Comparison of ENCODE assay signal across 9 mouse cellular contexts in the genomic region with DNA sequence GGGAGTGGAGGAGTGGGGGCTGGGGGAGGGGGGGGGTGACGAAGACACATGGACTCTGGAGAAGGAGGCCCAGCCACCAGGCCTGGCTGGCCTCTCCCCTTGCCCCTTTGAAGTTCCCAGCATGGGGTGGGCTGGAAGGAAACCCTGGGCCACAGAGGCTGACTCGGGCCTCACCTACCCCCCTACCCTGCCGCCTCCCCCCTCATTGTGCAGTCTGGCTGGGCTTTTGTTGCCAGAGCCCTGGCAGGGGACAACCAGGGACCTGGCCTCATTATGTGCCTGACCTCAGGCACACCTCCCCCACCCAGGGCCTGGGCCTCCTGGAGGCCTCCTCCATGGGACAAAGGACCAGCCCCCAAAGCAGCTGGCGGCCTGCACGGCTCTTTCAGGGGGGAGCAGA.
DNase-seq lines count a peak whose midpoint lies in the region; ATAC-seq and TF ChIP-seq lines count a peak whose summit lies in the region.
"Had no signal": no experiment of that assay in that cellular context is flagged by ENCODE, and none has a peak within 500 bp of the region (broad histone marks: within the 10 kb centered on the region; RNA-seq: fewer than 3 reads in every experiment).

No protein-coding gene starts in this region.

- peak overlapping the region; percentile 32; the same call in 1 of the 2 replicates for H3K9ac ChIP-seq in lung, embryonic 14.5 days
- peak overlapping the region; percentile 44 for H3K9ac ChIP-seq in forebrain, embryonic 11.5 days (ENCODE audit: low read length)
- no peak overlapping the region for H3K9ac ChIP-seq in limb, embryonic 14.5 days (ENCODE audit: low read depth, low read length, severe bottlenecking)
- H3K9ac ChIP-seq in stomach, embryonic 16.5 days (ENCODE audit: low read length) = peak overlapping the region; percentile 34; the same call in 1 of the 2 replicates

- no peaks in the 10 kb centered on the region for H3K9me3 ChIP-seq in lung, embryonic 14.5 days (ENCODE audit: low read depth, low read length)
- H3K9me3 ChIP-seq in forebrain, embryonic 11.5 days (ENCODE audit: control insufficient read depth, low read length) = no peaks in the 10 kb centered on the region
- no peaks in the 10 kb centered on the region for H3K9me3 ChIP-seq in limb, embryonic 14.5 days (ENCODE audit: control insufficient read depth, low read length)
- H3K9me3 ChIP-seq in stomach, embryonic 16.5 days (replicated peaks; ENCODE audit: control insufficient read depth, low read length) = no peaks in the 10 kb centered on the region

- peak; percentile 23; the same call in 1 of the 2 replicates for ATAC-seq in lung, embryonic 14.5 days (ENCODE audit: insufficient read depth)
- peak; percentile 81 for ATAC-seq in forebrain, embryonic 11.5 days (replicated peaks; ENCODE audit: low FRiP score)
- ATAC-seq in limb, embryonic 14.5 days (ENCODE audit: low FRiP score, low read depth) = peak; percentile 16; the same call in 1 of the 2 replicates
- ATAC-seq in stomach, embryonic 16.5 days (ENCODE audit: insufficient read depth, low FRiP score) = peak; percentile 38; the same call in 1 of the 2 replicates

- no peaks in the 10 kb centered on the region for H3K36me3 ChIP-seq in lung, embryonic 14.5 days (ENCODE audit: insufficient read depth)
- H3K36me3 ChIP-seq in forebrain, embryonic 11.5 days (ENCODE audit: control insufficient read depth, insufficient read depth, low read length) = no peaks in the 10 kb centered on the region
- H3K36me3 ChIP-seq in limb, embryonic 14.5 days (ENCODE audit: control insufficient read depth, insufficient read depth, low read length) = no peaks in the 10 kb centered on the region
- H3K36me3 ChIP-seq in stomach, embryonic 16.5 days (ENCODE audit: control insufficient read depth, insufficient read depth, low read length) = no peaks in the 10 kb centered on the region

- peaks cover 51% of the 10 kb centered on the region for H3K4me1 ChIP-seq in lung, embryonic 14.5 days (ENCODE audit: insufficient read depth)
- peaks cover 61% of the 10 kb centered on the region for H3K4me1 ChIP-seq in forebrain, embryonic 11.5 days (replicated peaks; ENCODE audit: control insufficient read depth, insufficient read depth, low read length)
- H3K4me1 ChIP-seq in limb, embryonic 14.5 days (ENCODE audit: control insufficient read depth, insufficient read depth, low read length) = peaks cover 64% of the 10 kb centered on the region
- peaks cover 44% of the 10 kb centered on the region for H3K4me1 ChIP-seq in stomach, embryonic 16.5 days (ENCODE audit: control insufficient read depth, insufficient read depth, low read length)

- no peak for DNase-seq in lung, embryonic 14.5 days
- no peak for DNase-seq in lung, adult 18-20 months
- peak; percentile 88 for DNase-seq in forebrain, embryonic 11.5 days (ENCODE audit: low spot score)
- no peak for DNase-seq in limb, embryonic 14.5 days (ENCODE audit: low spot score)
- no peak for DNase-seq in cerebellum, adult 9-10 months
- DNase-seq in left cerebral cortex, postnatal 25 days (ENCODE audit: low spot score in 2 of 2) = no peak
- DNase-seq in left cerebral cortex, postnatal 36 days (ENCODE audit: low spot score in 2 of 2) = no peak
- DNase-seq: lung, postnatal 36 days had no signal

- TF ChIP-seq CTCF in lung, embryonic 14.5 days (IDR thresholded peaks at IDR 0.05; ENCODE audit: low read depth) = no peak

- WGBS in lung, embryonic 14.5 days = 11% methylated on average over 5 of the region's 5 CpGs
- WGBS in forebrain, embryonic 11.5 days = 0% methylated on average over 5 of the region's 5 CpGs
- WGBS in limb, embryonic 14.5 days = 4% methylated on average over 3 of the region's 5 CpGs
- 29% methylated on average over 5 of the region's 5 CpGs for WGBS in stomach, embryonic 16.5 days

- H3K27ac ChIP-seq in lung, embryonic 14.5 days (ENCODE audit: low read depth) = peak overlapping the region; percentile 50; the same call in 1 of the 2 replicates
- H3K27ac ChIP-seq in forebrain, embryonic 11.5 days (ENCODE audit: low read depth, low read length) = peak overlapping the region; percentile 97
- H3K27ac ChIP-seq in limb, embryonic 14.5 days (replicated peaks; ENCODE audit: low read depth, low read length) = peak overlapping the region; percentile 71
- peak overlapping the region; percentile 32 for H3K27ac ChIP-seq in stomach, embryonic 16.5 days (ENCODE audit: low read length)

- TF ChIP-seq POLR2A in limb, embryonic 14.5 days (IDR thresholded peaks at IDR 0.05; ENCODE audit: borderline replicate concordance, extremely low read depth, insufficient read depth, insufficient read length) = no peak

- H3K27me3 ChIP-seq in lung, embryonic 14.5 days (ENCODE audit: insufficient read depth, low read length) = no peaks in the 10 kb centered on the region
- H3K27me3 ChIP-seq in forebrain, embryonic 11.5 days (ENCODE audit: control insufficient read depth, insufficient read depth, low read length) = no peaks in the 10 kb centered on the region
- H3K27me3 ChIP-seq in limb, embryonic 14.5 days (ENCODE audit: control insufficient read depth, insufficient read depth, low read length) = no peaks in the 10 kb centered on the region
- H3K27me3 ChIP-seq in stomach, embryonic 16.5 days (ENCODE audit: control insufficient read depth, insufficient read depth, low read length) = no peaks in the 10 kb centered on the region

- no peak overlapping the region for H3K4me3 ChIP-seq in lung, embryonic 14.5 days (ENCODE audit: low read depth, low read length)
- H3K4me3 ChIP-seq in forebrain, embryonic 11.5 days (ENCODE audit: low read depth, low read length) = no peak overlapping the region
- no peak overlapping the region for H3K4me3 ChIP-seq in limb, embryonic 14.5 days (replicated peaks; ENCODE audit: low read length)
- no peak overlapping the region for H3K4me3 ChIP-seq in stomach, embryonic 16.5 days (replicated peaks; ENCODE audit: low read length)

- intact Hi-C loops in left cerebral cortex, postnatal 25 days (cut with DNase I) = no loop called here
- intact Hi-C loops in left cerebral cortex, postnatal 36 days (cut with DNase I) = loop anchor here (5.0 kb wide), 1 partner anchor 131 kb away; no protein-coding TSS in a partner anchor

- H3K4me2 ChIP-seq in lung, embryonic 14.5 days = no peak overlapping the region
- H3K4me2 ChIP-seq in forebrain, embryonic 11.5 days (ENCODE audit: low read depth, low read length, severe bottlenecking) = peak overlapping the region; percentile 21; the same call in 1 of the 2 replicates
- H3K4me2 ChIP-seq in limb, embryonic 14.5 days (replicated peaks; ENCODE audit: low read depth, low read length, severe bottlenecking) = no peak overlapping the region; the same call in 1 of the 2 replicates
- no peak overlapping the region for H3K4me2 ChIP-seq in stomach, embryonic 16.5 days (ENCODE audit: low read depth, low read length)

Comparison
In these comparisons a context has a peak if more than half of its experiments do, and no peak if none do; other contexts are left out.
1. ATAC-seq: peak in every context shown above with its lines; median percentile 81 in forebrain, embryonic 11.5 days; 38 in stomach, embryonic 16.5 days; 23 in lung, embryonic 14.5 days; 16 in limb, embryonic 14.5 days.
2. H3K27ac ChIP-seq: peak in every context shown above with its lines; median percentile 97 in forebrain, embryonic 11.5 days; 71 in limb, embryonic 14.5 days; 50 in lung, embryonic 14.5 days; 32 in stomach, embryonic 16.5 days.